Mouse (Mus musculus) heart, postnatal 0 days (tissue): ENCODE measurements around the gene Shq1. TPM values are rescaled to one million over a fixed set of nuclear protein-coding genes. Genes with fewer than 3 reads are reported as not detected.

Source experiments
- ATAC-seq: fragments of 200-750 bp; cut with Nextera tagmentation; 2 replicates; pipeline ENCODE4 v1.8.0; 2017; ENCODE audit warnings: low read depth, moderate number of reproducible peaks, moderate library complexity; ENCODE audit not compliant: insufficient read depth
- DNase-seq: peaks from one replicate; pipeline ENCODE4 v3.0.0-alpha.2; 2016; ENCODE audit warnings: low spot score
- H3K27ac ChIP-seq: fragments of 300-500 bp; sonication (generic); 2 replicates; pipeline ENCODE4 v1.5.1; 2014; ENCODE audit warnings: low read depth, mild to moderate bottlenecking
- H3K27me3 ChIP-seq: fragments of 300-500 bp; sonication (generic); 2 replicates; pipeline ENCODE4 v1.6.1; 2014; ENCODE audit warnings: low read length, mixed read lengths; ENCODE audit not compliant: control insufficient read depth, insufficient read depth
- H3K36me3 ChIP-seq: fragments of 300-500 bp; sonication (generic); replicated peaks from 2 replicates; pipeline ENCODE4 v1.6.1; 2014; ENCODE audit warnings: low read length, mixed read lengths; ENCODE audit not compliant: control insufficient read depth, insufficient read depth
- H3K4me1 ChIP-seq: fragments of 300-500 bp; sonication (generic); 2 replicates; pipeline ENCODE4 v1.6.1; 2014; ENCODE audit warnings: antibody characterized with exemption; ENCODE audit not compliant: control insufficient read depth, insufficient read depth
- H3K4me2 ChIP-seq: fragments of 300-500 bp; sonication (generic); 2 replicates; pipeline ENCODE4 v1.6.1; 2014; ENCODE audit warnings: low read depth, mild to moderate bottlenecking, low read length, moderate library complexity
- H3K4me3 ChIP-seq: fragments of 300-500 bp; sonication (generic); 2 replicates; pipeline ENCODE4 v1.5.1; 2014; ENCODE audit warnings: low read depth, low read length
- H3K9ac ChIP-seq: fragments of 300-500 bp; sonication (generic); replicated peaks from 2 replicates; pipeline ENCODE4 v1.6.1; 2014; ENCODE audit warnings: low read depth, low read length, mixed read lengths
- H3K9me3 ChIP-seq: fragments of 300-500 bp; sonication (generic); replicated peaks from 2 replicates; pipeline ENCODE4 v1.6.1; 2016; ENCODE audit warnings: low read length; ENCODE audit not compliant: control insufficient read depth
- CTCF ChIP-seq: IDR thresholded peaks from 2 replicates; pipeline ENCODE4 v1.5.1; 2016; ENCODE audit warnings: antibody characterized with exemption, control low read depth, low read depth
- EP300 ChIP-seq: IDR thresholded peaks from 2 replicates; pipeline ENCODE4 v1.6.1; 2016; ENCODE audit warnings: antibody characterized with exemption, low read depth
- WGBS: fragments of 180-500 bp; shearing (Covaris S2); extraction: QIAGEN DNeasy Blood & Tissue Kit; methylation state at CpG from one replicate; pipeline ENCODE4 v1.1.7; 2014; 5-methylcytosine and 5-hydroxymethylcytosine counted together
- polyA plus RNA-seq: library from polyadenylated mRNA; unstranded; fragments of >200 nt; fragmentation: Nextera tagmentation; extraction: Ambion mirVana; gene quantifications from 2 replicates; pipeline ENCODE4 v1.2.1, GENCODE M21; 2015
- total RNA-seq: library from RNA; depleted of rRNA; stranded (reverse); fragments of >200 nt; gene quantifications from 2 replicates; pipeline ENCODE4 v1.2.3, GENCODE M21; 2014; ENCODE audit warnings: low replicate concordance; rRNA removed

The Shq1 gene
- total and polyA plus RNA-seq, 2 experiments from 2014 or later, result 1.4 to 5.1 TPM

GRCm38 (mm10) chr6:100521615-100522398 lies 149.2 kb downstream of the Shq1 start:
- Histone ChIP-seq H3K4me2 (no peak overlapping the region), H3K9me3 (no peaks in the 10 kb centered on the region), H3K4me3 (no peak overlapping the region), H3K27ac (no peak overlapping the region), H3K27me3 (0 out of 2 replicates have a peak, but pooled peaks cover 17% of the 10 kb centered on the region), H3K9ac (no peak overlapping the region), H3K36me3 (no peaks in the 10 kb centered on the region), H3K4me1 (0 out of 2 replicates have a peak, but pooled peaks cover 4% of the 10 kb centered on the region)
- no peak for DNase-seq
- TF ChIP-seq CTCF, result no peak
- no peak for TF ChIP-seq EP300
- no peak for ATAC-seq
- 73% methylated on average over 2 of the region's 2 CpGs for WGBS

GRCm38 (mm10) chr6:100520558-100521099 lies 150.3 kb downstream of the Shq1 start:
- ATAC-seq (no peak), DNase-seq (no peak)
- Histone ChIP-seq H3K4me2 (no peak overlapping the region), H3K9ac (no peak overlapping the region), H3K27ac (no peak overlapping the region), H3K36me3 (no peaks in the 10 kb centered on the region), H3K4me3 (no peak overlapping the region), H3K9me3 (no peaks in the 10 kb centered on the region), H3K27me3 (0 out of 2 replicates have a peak, but pooled peaks cover 17% of the 10 kb centered on the region), H3K4me1 (no peaks in the 10 kb centered on the region)
- 59% methylated on average over 5 of the region's 5 CpGs for WGBS
- TF ChIP-seq EP300 (no peak), CTCF (no peak)

- Histone ChIP-seq H3K36me3 (no peaks in the 10 kb centered on the region), H3K4me2 (no peak overlapping the region), H3K27me3 (0 out of 2 replicates have a peak, but pooled peaks cover 17% of the 10 kb centered on the region), H3K4me3 (no peak overlapping the region), H3K27ac (no peak overlapping the region), H3K9me3 (no peaks in the 10 kb centered on the region), H3K9ac (no peak overlapping the region), H3K4me1 (no peaks in the 10 kb centered on the region)
- no peak for DNase-seq
- ATAC-seq, result no peak
- 64% methylated on average over 12 of the region's 12 CpGs for WGBS
- TF ChIP-seq CTCF (no peak), EP300 (no peak)
These were observed 151.1 kb downstream of the Shq1 start for GRCm38 (mm10) chr6:100519837-100520236.

Other genes with a start within 250 kb of the Shq1 start
- gene Gxylt2, start 33.6 kb upstream of the Shq1 start, total RNA-seq, result 4.8 and 7.7 TPM in 2 replicates
- gene Gxylt2, start 33.6 kb upstream of the Shq1 start, polyA plus RNA-seq, result 2.4 and 3.1 TPM in 2 replicates
- gene Ppp4r2, start 162.5 kb upstream of the Shq1 start, total RNA-seq, result 17.6 and 27.8 TPM in 2 replicates
- 9.5 and 11.2 TPM in 2 replicates for gene Ppp4r2, start 162.5 kb upstream of the Shq1 start, polyA plus RNA-seq